Mouse (Mus musculus) neutrophil, adult 59 days (primary cell): ENCODE data around the gene Tom1l2. TPM values are rescaled to one million over a fixed set of nuclear protein-coding genes. Genes with fewer than 3 reads are reported as not detected.

Source experiments
- total RNA-seq, 2 experiments: library from RNA; stranded (reverse); gene quantifications; 1 replicate in 1 of 2; 2 replicates in 1 of 2; pipeline ENCODE4 v1.2.4; 2023

Tom1l2 gene
- 10 to 100 TPM; 12.3 to 13.2 TPM for total RNA-seq

GRCm38 (mm10) chr11:60352559-60353411 lies at the start of gene Tom1l2, which contains the start of gene Drc3:
Gene Tom1l2 (minus strand): TSS chr11:60352905.
Gene Drc3 (plus strand): TSS chr11:60353329.

DNA sequence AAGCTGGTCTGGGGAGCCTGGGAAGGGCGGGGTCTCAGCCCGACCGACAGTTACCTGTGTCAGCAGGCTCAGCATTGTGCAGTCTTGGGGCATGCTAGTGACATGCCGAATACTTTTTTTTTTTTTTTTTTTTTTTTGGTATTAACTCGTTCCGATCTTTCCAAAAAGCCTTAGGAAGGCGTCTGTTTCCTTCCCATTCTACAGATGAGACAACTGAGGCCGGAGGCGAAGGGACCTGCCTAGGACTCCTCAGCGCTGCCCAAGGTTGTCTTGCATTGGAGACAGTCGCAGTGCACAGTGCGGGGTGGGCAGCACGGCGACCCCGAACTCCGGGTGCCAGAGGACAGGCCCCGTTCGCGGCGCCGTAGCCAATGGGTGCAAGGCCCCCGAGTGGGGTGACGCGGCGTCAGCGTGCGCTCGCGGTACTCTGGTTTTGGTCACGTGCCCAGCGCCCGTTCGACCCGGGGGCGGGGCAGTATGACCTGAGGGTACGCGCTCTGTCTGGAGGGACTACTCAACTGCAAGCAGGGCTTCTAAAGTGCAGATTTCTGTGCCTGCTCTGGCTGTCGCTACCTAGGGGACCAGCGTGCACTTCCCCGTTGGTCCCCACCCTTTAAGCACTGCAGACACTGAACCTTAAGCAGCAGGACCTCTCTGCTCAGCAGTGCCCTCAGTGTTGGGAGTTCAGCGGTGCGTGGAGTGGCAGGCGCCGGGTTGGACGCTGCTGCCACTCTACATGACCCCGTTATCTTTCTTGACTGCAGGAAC lies 130.1 kb downstream of the Tom1l2 start, which contains the start of gene Srebf1:
Gene Srebf1, minus strand, starts transcription at position 113 of the 768 bp plus-strand sequence.

Other genes starting within 250 kb of the Tom1l2 start
- 10 to 100 TPM; 23.4 to 23.6 TPM for gene Rai1, start 247.9 kb downstream of the Tom1l2 start, total RNA-seq
- gene Srebf1, start 130.3 kb downstream of the Tom1l2 start, total RNA-seq = 10 to 100 TPM; 47.3 to 50.4 TPM
- gene Drc3, start 424 bp upstream of the Tom1l2 start, total RNA-seq = under 1 TPM; 0.18 to 0.24 TPM
- gene Gid4, start 64.2 kb upstream of the Tom1l2 start, total RNA-seq = 1 to 10 TPM; 7.0 to 8.1 TPM
- gene Atpaf2, start 65.6 kb upstream of the Tom1l2 start, total RNA-seq = 10 to 100 TPM; 12.2 to 18.6 TPM
- 10 to 100 TPM; 20.7 to 27.0 TPM for gene Drg2, start 101.7 kb upstream of the Tom1l2 start, total RNA-seq
- under 1 TPM; 0.33 to 0.35 TPM for gene Myo15, start 116.4 kb upstream of the Tom1l2 start, total RNA-seq
- gene Alkbh5, start 183.5 kb upstream of the Tom1l2 start, total RNA-seq = 10 to 100 TPM; 36.0 to 39.2 TPM